Mouse (Mus musculus) kidney, postnatal 0 days (tissue): Measurements from ENCODE around the gene Pfkm. TPM values are rescaled to one million over a fixed set of nuclear protein-coding genes. Genes with fewer than 3 reads are reported as not detected.

ENCODE experiments used
- ATAC-seq: fragments of 200-750 bp; cut with Nextera tagmentation; replicated peaks from 2 replicates; pipeline ENCODE4 v1.8.0; 2017; ENCODE audit warnings: low read depth, moderate number of reproducible peaks, moderate TSS enrichment, moderate library complexity; ENCODE audit not compliant: low FRiP score
- DNase-seq: peaks from one replicate; pipeline ENCODE4 v3.0.0-alpha.2; 2016; ENCODE audit warnings: low spot score
- H3K27ac ChIP-seq: fragments of 300-500 bp; sonication (generic); 2 replicates; pipeline ENCODE4 v1.5.1; 2014; ENCODE audit warnings: mild to moderate bottlenecking
- H3K27me3 ChIP-seq: fragments of 300-500 bp; sonication (generic); 2 replicates; pipeline ENCODE4 v1.6.1; 2014; ENCODE audit warnings: low read length, mixed read lengths; ENCODE audit not compliant: insufficient read depth
- H3K36me3 ChIP-seq: fragments of 300-500 bp; sonication (generic); 2 replicates; pipeline ENCODE4 v1.6.1; 2014; ENCODE audit warnings: low read length, mixed read lengths; ENCODE audit not compliant: insufficient read depth
- H3K4me1 ChIP-seq: fragments of 300-500 bp; sonication (generic); replicated peaks from 2 replicates; pipeline ENCODE4 v1.6.1; 2014; ENCODE audit warnings: antibody characterized with exemption, low read length, mixed read lengths; ENCODE audit not compliant: insufficient read depth
- H3K4me2 ChIP-seq: fragments of 300-500 bp; sonication (generic); 2 replicates; pipeline ENCODE4 v1.6.1; 2014; ENCODE audit warnings: mild to moderate bottlenecking, low read length, moderate library complexity, mixed read lengths
- H3K4me3 ChIP-seq: fragments of 300-500 bp; sonication (generic); replicated peaks from 2 replicates; pipeline ENCODE4 v1.5.1; 2014; ENCODE audit warnings: low read depth, low read length
- H3K9ac ChIP-seq: fragments of 300-500 bp; sonication (generic); 2 replicates; pipeline ENCODE4 v1.6.1; 2014; ENCODE audit warnings: low read depth, low read length
- H3K9me3 ChIP-seq: fragments of 300-500 bp; sonication (generic); replicated peaks from 2 replicates; pipeline ENCODE4 v1.6.1; 2016; ENCODE audit warnings: low read length, inconsistent platforms, mixed read lengths
- CTCF ChIP-seq: IDR thresholded peaks from 2 replicates; pipeline ENCODE4 v1.5.1; 2016; ENCODE audit warnings: antibody characterized with exemption, low read depth, mild to moderate bottlenecking, moderate library complexity
- WGBS: fragments of 180-500 bp; shearing (Covaris S2); extraction: QIAGEN DNeasy Blood & Tissue Kit; methylation state at CpG from one replicate; pipeline ENCODE4 v1.1.7; 2014; 5-methylcytosine and 5-hydroxymethylcytosine counted together
- polyA plus RNA-seq: library from polyadenylated mRNA; unstranded; fragments of >200 nt; fragmentation: Nextera tagmentation; extraction: Ambion mirVana; gene quantifications from 2 replicates; pipeline ENCODE4 v1.2.1, GENCODE M21; 2015

The Pfkm gene
- polyA plus RNA-seq, 1 experiment from 2014 or later, result 34.2 TPM

GRCm38 (mm10) chr15:98075034-98075433 is 17.4 kb upstream of the Pfkm start:
- no peak for DNase-seq
- ATAC-seq, result no peak
- Histone ChIP-seq H3K9ac (no peak overlapping the region), H3K27me3 (no peaks in the 10 kb centered on the region), H3K9me3 (no peaks in the 10 kb centered on the region), H3K4me3 (no peak overlapping the region), H3K4me2 (no peak overlapping the region), H3K4me1 (no peaks in the 10 kb centered on the region), H3K27ac (no peak overlapping the region), H3K36me3 (peaks cover 23% of the 10 kb centered on the region)
- 81% methylated on average over 16 of the region's 16 CpGs for WGBS
- no peak for TF ChIP-seq CTCF

DNA sequence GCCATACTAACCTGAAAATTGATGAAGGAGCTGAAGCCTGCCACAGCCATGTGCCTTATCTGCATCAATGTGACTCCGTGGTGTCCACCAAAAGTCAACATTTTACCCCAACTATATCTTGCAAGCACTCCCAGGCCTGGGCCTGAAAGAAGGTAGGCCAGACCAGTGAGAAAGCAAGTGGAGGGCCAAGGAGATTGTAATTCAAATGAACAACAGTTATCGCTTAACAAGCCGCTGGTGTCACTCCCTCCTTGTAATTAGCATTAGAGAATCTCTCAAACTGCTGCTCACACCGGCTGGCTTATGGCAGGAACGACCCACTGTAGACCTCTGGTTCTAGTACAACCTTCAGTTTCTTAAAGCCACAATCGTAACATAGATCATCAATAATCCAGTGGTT is 15.5 kb upstream of the Pfkm start:
- ATAC-seq (no peak), DNase-seq (no peak)
- no peak overlapping the region for H3K4me3 ChIP-seq
- peaks cover 22% of the 10 kb centered on the region for H3K36me3 ChIP-seq
- TF ChIP-seq CTCF, result no peak
- no peak overlapping the region for H3K27ac ChIP-seq
- H3K4me2 ChIP-seq, result no peak overlapping the region
- H3K4me1 ChIP-seq, result no peaks in the 10 kb centered on the region
- H3K9me3 ChIP-seq, result no peaks in the 10 kb centered on the region
- H3K9ac ChIP-seq, result no peak overlapping the region
- no peaks in the 10 kb centered on the region for H3K27me3 ChIP-seq
- 81% methylated on average over 6 of the region's 6 CpGs for WGBS

- peaks cover 14% of the 10 kb centered on the region; the same call in 1 of the 2 replicates for H3K36me3 ChIP-seq
These were observed 3.5 kb upstream of the Pfkm start for GRCm38 (mm10) chr15:98088889-98089288.

GRCm38 (mm10) chr15:98089421-98090183 is 2.8 kb upstream of the Pfkm start:
- TF ChIP-seq CTCF, result peak; percentile 82
- no peaks in the 10 kb centered on the region for H3K27me3 ChIP-seq
- no peaks in the 10 kb centered on the region for H3K9me3 ChIP-seq
- 74% methylated on average over 9 of the region's 9 CpGs for WGBS
- H3K36me3 ChIP-seq, result peaks cover 9% of the 10 kb centered on the region; the same call in 1 of the 2 replicates
- no peak overlapping the region for H3K27ac ChIP-seq
- peaks cover 9% of the 10 kb centered on the region; the same call in 1 of the 2 replicates for H3K4me1 ChIP-seq
- DNase-seq, result peak; percentile 62
- no peak overlapping the region for H3K4me3 ChIP-seq
- no peak overlapping the region for H3K4me2 ChIP-seq
- no peak overlapping the region for H3K9ac ChIP-seq
- no peak for ATAC-seq

More at GRCm38 (mm10) chr15:98088889-98089288, 3.5 kb upstream of the Pfkm start:
- 92% methylated on average over 1 of the region's 1 CpGs for WGBS
- peaks cover 7% of the 10 kb centered on the region; the same call in 1 of the 2 replicates for H3K4me1 ChIP-seq
- TF ChIP-seq CTCF, result no peak
- no peaks in the 10 kb centered on the region for H3K27me3 ChIP-seq
- H3K9me3 ChIP-seq, result no peaks in the 10 kb centered on the region
- H3K4me2 ChIP-seq, result no peak overlapping the region
- H3K4me3 ChIP-seq, result no peak overlapping the region
- no peak overlapping the region for H3K27ac ChIP-seq
- H3K9ac ChIP-seq, result no peak overlapping the region
- ATAC-seq (no peak), DNase-seq (no peak)

- Histone ChIP-seq H3K4me2 (peak overlapping the region; percentile 77), H3K36me3 (no peaks in the 10 kb centered on the region), H3K9ac (no peak overlapping the region; the same call in 1 of the 2 replicates), H3K4me3 (peak overlapping the region; percentile 96), H3K9me3 (no peaks in the 10 kb centered on the region), H3K4me1 (peaks cover 9% of the 10 kb centered on the region; the same call in 1 of the 2 replicates), H3K27me3 (no peaks in the 10 kb centered on the region), H3K27ac (no peak overlapping the region)
- ATAC-seq (no peak), DNase-seq (no peak)
- WGBS, result 13% methylated on average over 4 of the region's 4 CpGs
- no peak for TF ChIP-seq CTCF
These were observed 548 bp upstream of the Pfkm start for GRCm38 (mm10) chr15:98091841-98092240.

- Histone ChIP-seq H3K27me3 (no peaks in the 10 kb centered on the region), H3K9ac (peak within 1 kb of the TSS; percentile 94), H3K4me1 (peaks cover 9% of the 10 kb centered on the region; the same call in 1 of the 2 replicates), H3K27ac (peak within 1 kb of the TSS; percentile 98), H3K36me3 (no peaks in the 10 kb centered on the region), H3K9me3 (no peaks in the 10 kb centered on the region), H3K4me3 (peak within 1 kb of the TSS; percentile 96), H3K4me2 (peak within 1 kb of the TSS; percentile 77)
- under 1% methylated on average over 53 of the region's 58 CpGs for WGBS
- DNase-seq (peak; percentile 94), ATAC-seq (peak; percentile 92)
- TF ChIP-seq CTCF, result no peak
These were observed 977 bp downstream of the Pfkm start, which contains the start of gene Senp1 for GRCm38 (mm10) chr15:98093121-98094011. Senp1 (minus strand) TSS chr15:98093744.
